Mouse (Mus musculus): ENCODE results near the gene Gm9508.

Gm9508 gene

GRCm38 (mm10) chr10:77671519-77671918 lies 25.5 kb downstream of the Gm9508 start:
- in situ Hi-C loops (cut with MboI; ENCODE audit: low sequenced_read_pairs), result no loop called here

GRCm38 (mm10) chr10:77670710-77671109 lies 26.3 kb downstream of the Gm9508 start:
- in situ Hi-C loops (cut with MboI; ENCODE audit: low sequenced_read_pairs), result no loop called here

- in situ Hi-C loops (cut with MboI; ENCODE audit: low sequenced_read_pairs), result no loop called here
Observed at GRCm38 (mm10) chr10:77667402-77667801, 29.6 kb downstream of the Gm9508 start.

DNA sequence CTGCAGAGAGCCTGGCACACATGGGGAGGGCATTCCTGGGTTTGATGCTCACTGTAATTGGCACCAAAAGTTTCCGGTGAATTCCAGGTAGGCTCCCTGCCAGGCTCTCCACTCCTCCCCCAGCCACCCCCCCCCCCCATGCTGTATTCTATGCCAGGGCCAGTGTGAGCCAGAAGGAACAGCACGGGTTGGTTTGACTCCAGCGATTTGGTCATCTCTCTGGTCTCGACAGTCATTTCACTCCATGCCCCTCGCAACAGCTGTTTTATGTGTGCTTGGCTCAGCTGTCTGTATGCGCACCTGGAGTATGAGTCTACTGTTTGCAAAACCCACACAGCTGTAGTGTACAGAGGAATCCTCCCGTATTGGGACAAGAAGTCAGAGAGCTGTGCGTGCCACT lies 30.7 kb downstream of the Gm9508 start:
- in situ Hi-C loops (cut with MboI; ENCODE audit: low sequenced_read_pairs), result no loop called here

DNA sequence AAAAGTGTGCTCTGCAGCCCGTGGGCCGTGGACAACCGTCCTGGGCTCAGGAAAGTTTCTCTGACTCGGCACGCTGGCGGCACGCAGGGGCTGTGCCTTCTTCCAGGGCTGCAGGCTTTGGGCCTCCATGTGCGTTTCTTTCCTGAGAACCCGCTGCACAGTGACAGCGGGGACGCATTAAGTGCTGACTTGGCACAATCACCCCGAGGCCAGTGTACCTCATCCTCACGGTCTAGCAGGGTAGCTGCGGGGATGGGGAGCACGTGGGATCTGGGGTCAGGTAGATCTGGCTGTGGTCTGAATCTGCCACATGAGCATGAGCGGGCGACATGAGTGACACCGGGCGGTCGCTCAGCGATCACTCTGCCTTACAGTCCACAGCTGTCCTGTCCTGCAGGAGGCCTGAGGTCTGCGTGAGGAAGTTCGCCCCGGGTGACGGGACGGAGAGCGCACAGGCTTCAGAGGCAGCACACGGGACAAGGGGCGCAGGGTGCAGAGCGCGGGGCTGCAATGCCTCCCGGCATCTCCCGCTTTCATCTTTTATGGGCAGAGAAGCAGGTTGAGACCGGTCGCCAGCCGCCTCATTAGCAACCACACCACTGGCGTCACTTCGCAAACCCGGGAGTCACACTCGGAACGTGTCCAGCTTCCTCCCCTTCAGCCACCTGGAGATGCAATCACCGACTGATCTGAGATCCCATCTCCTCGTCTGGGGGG lies 32.9 kb downstream of the Gm9508 start:
- in situ Hi-C loops (cut with MboI; ENCODE audit: low sequenced_read_pairs), result no loop called here

- in situ Hi-C loops (cut with MboI; ENCODE audit: low sequenced_read_pairs), result no loop called here
Observed at GRCm38 (mm10) chr10:77658286-77658994, 38.6 kb downstream of the Gm9508 start.

- in situ Hi-C loops (cut with MboI; ENCODE audit: low sequenced_read_pairs), result no loop called here
Observed at GRCm38 (mm10) chr10:77652046-77652445, 45.0 kb downstream of the Gm9508 start.

GRCm38 (mm10) chr10:77647901-77648300 lies 49.1 kb downstream of the Gm9508 start:
- in situ Hi-C loops (cut with MboI; ENCODE audit: low sequenced_read_pairs), result no loop called here

- in situ Hi-C loops (cut with MboI; ENCODE audit: low sequenced_read_pairs), result no loop called here
Observed at GRCm38 (mm10) chr10:77647461-77647860, 49.6 kb downstream of the Gm9508 start.
